Mouse (Mus musculus): Measurements from ENCODE around the gene Rsph6a.

The Rsph6a gene

GRCm38 (mm10) chr7:19054047-19054776 is at the start of gene Rsph6a:
TSS of gene Rsph6a (plus strand) at chr7:19054690.
- peak; percentile 43 to 55 for DNase-seq

DNA sequence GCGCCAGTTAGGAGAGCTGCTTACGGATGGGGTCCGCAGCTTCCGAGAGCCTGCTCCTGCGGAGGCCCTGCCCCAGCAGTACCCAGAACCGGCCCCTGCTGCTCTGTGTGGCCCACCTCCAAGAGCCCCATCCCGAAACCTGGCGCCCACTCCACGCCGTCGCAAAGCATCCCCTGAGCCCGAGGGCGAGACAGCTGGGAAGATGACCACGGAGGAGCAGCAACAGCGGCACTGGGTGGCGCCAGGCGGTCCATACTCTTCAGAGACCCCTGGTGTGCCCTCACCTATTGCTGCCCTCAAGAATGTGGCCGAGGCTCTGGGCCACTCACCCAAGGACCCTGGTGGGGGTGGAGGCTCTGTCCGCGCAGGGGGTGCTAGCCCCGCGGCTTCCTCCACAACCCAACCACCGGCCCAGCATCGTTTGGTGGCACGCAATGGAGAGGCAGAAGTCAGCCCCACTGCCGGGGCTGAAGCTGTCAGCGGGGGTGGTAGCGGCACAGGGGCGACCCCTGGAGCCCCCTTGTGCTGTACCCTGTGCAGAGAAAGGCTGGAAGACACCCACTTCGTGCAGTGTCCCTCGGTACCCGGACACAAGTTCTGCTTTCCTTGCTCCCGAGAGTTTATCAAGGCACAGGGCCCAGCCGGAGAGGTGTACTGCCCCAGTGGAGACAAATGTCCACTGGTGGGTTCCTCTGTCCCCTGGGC is 48.9 kb upstream of the Rsph6a start:
- DNase-seq: peak in 1 of 2 experiments; percentile 48

DNA sequence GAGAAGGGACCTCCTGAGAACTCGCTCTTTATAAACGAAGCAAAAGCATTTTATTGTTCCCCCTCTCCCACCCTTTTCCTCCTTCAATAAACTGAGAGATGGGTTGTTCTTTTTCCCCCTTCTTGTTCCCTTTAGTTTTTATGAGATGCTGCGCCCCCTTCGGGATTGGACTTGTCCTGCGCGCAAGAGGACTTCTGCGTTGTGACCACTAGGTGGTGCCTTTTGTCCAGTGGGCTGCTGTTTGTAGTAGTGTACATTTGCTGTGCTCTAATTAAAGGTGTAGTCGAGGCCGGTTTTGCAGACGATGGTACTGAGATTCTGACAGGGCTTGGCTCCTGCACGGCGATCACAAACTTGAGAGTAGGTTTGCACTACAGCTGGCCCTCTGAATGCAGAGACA is 48.0 kb upstream of the Rsph6a start:
- peak; percentile 77 to 86 for DNase-seq

GRCm38 (mm10) chr7:19007026-19007977 is 47.2 kb upstream of the Rsph6a start:
- DNase-seq: no peak

DNA sequence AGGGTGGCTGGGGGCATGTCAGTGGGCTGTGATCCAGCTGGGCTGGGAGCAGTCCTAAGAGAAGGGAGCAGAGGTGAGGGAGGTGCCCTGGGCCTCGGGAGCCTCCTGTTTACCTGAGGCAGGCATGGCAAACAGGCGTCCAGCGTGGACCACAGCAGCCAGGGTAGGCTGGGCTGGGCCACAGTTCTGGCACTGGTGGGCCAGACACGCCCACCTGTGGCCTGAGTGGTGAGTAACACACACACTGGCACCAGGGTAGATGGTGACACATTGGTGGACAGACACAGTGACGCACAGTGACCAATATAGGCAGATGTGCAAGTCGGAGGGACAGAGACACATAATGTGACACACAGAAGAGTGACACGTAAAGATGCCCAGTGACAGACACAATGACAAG is 43.9 kb upstream of the Rsph6a start:
- DNase-seq: no peak

DNA sequence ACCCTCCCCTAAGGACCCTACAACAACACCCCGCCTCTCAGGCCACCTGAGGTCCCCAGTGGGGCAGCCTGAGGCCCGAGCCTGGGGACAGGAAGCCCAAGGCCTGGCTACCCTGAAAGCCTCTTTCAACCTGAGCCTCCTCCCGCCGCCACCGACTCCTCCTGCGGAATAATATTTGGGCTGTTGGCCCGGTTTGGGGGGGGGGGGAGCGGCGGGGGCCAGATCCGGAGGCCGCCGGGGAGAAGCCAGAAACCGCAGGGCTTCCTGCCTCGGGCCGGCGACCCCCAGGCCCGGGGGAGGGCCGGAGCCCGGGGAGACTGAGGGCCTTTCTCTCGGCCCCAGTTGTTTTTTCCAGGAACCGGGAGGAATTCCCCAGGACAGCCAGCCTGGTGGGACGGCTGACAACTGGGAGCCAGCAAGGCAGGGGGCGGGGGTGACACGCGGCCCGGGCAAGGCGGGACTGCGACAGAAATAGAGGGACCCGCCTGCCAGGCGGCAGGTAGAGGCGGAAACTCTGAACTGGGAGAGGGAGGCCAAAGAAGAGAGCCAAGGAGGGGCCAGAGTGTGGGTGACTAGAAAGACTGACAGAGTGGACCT is 42.4 kb upstream of the Rsph6a start:
- peak; percentile 46 to 47 for DNase-seq

DNA sequence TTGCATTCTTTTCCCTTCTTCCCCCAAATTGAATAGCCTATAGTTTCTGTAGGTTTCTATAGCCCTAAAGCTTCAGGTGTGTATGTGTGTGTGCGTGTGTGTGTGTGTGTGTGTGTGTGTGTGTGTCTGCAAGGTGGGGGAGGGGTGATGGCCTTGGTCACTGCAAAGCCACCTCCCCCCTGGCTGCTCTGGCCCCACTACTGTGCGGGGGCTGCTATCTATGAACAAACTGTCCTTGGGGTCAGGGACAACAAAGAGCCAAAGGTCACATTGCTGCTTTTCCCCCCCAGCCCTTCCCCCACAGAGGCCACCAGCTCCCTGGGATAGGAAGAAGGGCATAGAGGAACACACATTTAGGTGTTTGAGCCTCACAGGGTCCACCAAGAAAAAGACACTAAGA is 41.6 kb upstream of the Rsph6a start:
- DNase-seq: no peak

- no peak for DNase-seq
Observed at GRCm38 (mm10) chr7:19014452-19014851, 40.0 kb upstream of the Rsph6a start.

DNA sequence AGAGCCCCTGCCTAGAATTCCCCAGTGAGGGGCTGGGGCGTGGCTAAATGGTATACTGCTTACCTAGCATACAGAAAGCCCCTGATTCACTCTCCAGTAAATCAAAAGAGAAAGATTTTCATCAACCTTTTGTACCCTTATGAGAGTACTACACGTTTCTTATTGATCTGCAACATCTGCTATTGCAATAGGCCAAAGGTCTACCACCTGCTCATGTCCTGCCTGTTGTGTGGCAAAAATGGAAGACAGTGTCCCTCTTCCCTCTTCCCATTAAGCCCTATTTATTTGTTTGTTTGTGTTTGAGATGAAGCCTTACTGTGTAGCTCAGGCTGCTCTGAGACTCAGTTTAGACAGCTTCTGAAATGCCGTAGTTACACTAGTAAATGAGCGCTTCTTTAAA is 38.4 kb upstream of the Rsph6a start:
- DNase-seq: no peak

- no peak for DNase-seq
Observed at GRCm38 (mm10) chr7:19017909-19018308, 36.6 kb upstream of the Rsph6a start.

DNA sequence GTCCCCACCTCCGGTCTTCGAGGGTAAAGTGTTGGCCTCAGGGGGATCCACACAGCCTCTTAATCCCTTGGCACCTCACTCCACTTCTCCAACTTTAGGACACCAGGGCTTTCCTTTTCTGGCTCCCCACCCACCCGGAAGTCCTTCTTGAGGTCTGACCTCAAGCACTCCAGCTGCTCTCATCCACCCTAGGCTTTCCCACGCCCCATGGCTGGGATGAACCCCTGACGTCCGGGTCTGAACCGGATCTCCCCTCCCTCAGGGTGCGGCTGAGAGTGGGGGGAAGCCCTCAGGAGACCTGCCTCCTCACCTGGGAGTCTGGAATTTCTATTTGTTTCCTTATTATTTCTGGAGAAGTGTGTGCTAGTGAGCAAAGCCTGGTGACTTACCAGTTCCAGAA is 33.4 kb upstream of the Rsph6a start:
- DNase-seq: no peak

GRCm38 (mm10) chr7:19022189-19022958 is 32.1 kb upstream of the Rsph6a start:
- DNase-seq: peak in 1 of 2 experiments; percentile 39

DNA sequence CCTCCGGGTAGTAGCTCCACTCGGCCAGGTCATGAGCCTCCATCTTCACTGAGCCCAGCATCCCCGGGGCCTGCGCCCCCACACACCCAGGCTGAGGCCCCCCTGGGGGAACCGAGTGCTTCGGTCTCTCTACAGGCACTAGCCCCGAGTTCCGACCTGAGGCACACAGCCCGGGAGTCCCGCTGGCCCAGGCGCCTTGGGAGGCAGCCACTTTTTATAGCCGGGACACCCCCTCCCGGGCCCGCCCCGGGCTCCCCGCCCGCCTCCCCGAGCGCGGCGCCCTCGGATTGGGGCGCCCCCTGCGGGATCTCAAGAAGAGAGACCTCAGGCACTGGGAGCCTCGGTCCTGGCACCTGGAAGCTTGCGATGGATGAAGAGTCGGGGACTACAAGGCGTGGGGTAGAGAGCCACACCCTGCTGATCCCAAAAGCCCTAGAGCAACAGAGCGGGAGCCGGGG is 31.1 kb upstream of the Rsph6a start, which contains the start of gene Foxa3:
Gene Foxa3, minus strand, starts transcription at position 182 of the 458 bp plus-strand sequence.
- DNase-seq: peak; percentile 39 to 58

GRCm38 (mm10) chr7:19024096-19024506 is 30.4 kb upstream of the Rsph6a start, which contains the start of gene Sympk:
TSS of gene Sympk (plus strand) at chr7:19024377.
- peak; percentile 95 to 97 for DNase-seq

DNA sequence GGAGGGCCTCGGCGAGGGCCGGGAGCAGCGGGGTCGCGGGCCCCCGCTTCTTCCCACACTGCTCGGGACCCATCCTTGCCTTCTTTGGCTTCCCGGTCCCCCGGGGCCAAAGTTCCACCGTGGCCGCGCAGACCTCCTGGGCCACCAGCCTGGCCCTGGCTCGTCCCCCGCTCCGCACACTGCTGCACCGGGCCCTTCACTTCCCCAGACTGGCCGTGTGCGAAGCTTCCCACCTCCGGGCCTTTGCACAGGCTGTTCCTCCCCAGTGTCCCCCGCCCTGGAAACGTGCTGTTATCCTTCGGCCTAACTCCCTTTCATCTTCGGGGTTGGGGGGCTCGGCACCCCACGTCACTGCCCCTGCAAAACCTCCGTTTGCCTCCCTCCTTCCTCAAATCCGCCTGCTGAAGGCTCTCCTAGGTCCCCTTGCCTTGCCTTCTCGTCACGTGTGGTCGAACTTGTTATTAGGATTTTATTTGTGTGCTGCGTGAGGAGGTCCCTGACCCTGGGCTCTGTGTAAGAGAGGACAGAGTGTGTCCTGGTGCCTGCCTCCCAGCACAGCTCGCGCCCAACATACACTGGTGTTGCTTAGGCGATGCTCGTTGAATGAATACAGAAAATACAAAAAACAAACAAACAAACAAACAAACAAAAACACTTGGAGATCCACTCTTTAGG is 29.8 kb upstream of the Rsph6a start:
- peak in 1 of 2 experiments; percentile 43 for DNase-seq

GRCm38 (mm10) chr7:19028067-19028466 is 26.4 kb upstream of the Rsph6a start:
- DNase-seq: no peak

DNA sequence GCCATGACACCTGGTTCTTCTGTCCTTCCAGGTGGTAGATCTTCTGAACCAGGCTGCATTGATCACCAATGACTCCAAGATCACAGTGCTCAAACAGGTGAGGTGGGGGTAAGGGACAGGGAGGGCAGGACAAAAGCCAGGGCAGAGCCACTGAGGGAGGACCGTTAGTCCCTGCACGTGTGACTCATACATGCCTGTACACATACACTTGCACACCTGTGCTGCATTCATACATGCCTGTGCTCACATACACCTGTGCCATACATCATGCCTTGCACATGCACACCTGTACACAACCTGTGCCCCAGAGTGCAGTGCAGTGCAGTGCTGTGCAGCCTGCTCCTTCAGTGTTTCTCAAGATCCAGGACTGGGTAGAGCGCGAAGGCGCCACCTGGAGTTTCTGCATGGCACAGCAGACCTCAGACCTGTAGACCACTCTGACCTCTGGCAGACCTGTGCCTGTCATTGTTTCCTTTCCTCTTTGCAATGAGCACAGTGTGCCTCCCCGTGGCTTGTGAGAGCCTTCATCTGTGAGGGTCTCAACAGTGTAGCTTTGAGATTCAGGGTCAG is 25.3 kb upstream of the Rsph6a start:
- DNase-seq: peak; percentile 44 to 65

DNA sequence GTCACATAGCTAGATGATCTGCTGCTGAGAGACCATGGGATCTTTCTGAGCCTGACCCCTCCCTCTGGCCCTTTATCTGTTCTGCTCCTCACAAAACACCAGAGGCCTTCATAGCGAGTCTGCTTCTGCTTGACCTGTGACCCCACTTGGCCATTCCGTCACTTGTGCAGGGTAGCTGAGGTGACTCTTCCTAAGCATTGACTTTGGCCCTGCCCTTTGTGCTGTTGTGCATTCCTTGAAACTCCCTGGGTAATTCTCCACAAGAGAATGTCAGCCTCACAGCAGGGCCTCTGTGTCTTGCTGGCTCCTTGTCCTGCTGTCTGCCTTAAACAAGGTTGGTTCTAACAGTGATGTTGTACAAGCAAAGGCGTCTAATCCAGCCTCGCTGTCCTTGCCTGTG is 22.8 kb upstream of the Rsph6a start:
- DNase-seq: no peak

GRCm38 (mm10) chr7:19044616-19045015 is 9.9 kb upstream of the Rsph6a start:
- DNase-seq: no peak

DNA sequence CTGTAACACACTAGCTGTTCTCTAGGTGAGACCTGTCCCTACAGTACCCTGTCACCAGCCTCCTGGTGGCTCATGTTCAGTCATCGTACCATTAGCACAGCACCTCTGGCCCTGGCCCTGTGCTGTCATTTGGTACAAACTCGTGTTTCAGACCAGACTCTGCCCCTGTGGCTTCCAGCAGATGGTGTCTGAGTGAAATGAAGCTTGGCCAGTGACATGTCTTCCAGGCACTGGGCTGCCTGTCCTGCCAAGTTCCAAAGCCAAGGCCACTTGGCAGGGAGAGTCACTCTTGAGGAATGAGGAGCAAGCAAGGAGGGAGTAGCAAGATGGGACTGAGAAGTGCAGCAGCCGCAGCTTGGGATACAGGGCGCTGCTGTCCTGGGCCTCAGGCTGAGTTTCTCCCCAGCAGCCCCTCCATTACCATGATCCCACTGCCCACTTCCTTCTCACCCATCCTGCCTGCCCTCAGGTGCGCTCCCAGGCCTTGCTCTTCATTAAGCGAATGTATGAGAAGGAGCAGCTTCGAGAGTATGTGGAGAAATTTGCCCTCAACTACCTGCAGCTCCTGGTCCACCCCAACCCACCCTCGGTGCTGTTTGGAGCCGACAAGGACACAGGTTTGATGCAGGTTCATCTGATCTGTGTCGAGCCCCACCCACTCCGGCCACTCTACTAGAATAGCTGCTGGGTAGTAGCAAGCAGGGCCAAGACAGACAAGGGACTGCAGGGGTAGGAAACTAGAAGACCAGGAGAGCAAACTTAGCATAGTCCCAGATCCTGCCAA is 8.0 kb upstream of the Rsph6a start:
- DNase-seq: peak; percentile 73 to 83

Data from cerebellum, adult 18-20 months (tissue).